Mouse (Mus musculus): ENCODE measurements at regions not wholly inside any gene's neighbourhood (a gene's known extent, or its start where the extent isn't known, plus 50 kb on each side); places are given as distances from the start of the nearest gene placed in this dataset.
"Not testable (repeated sequence)": the region's sequence is repeated elsewhere in the genome, so short reads cannot be mapped to it uniquely, and the experiment has no call there.

DNA sequence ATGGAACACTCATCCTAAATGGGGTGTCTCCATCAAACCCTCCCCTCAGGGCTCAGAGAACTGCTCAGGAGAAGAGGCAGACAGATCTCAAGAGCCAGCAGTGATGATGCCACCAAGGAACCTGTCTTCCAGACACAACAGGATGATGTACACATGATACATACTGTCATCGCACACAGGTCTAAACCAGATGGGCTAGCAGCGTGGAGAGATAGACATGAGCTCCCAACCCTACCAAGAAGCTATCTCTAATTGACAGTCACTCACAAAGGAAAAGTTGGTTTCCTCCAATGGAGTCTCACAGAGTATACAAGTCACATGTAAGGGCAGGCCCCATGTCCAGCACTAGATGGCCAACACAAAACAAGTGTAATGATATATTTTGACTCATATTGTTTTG lies 139.9 kb downstream of the Cdca7 start:
- DNase-seq (ENCODE audit: low read depth, low spot score): no peak

DNA sequence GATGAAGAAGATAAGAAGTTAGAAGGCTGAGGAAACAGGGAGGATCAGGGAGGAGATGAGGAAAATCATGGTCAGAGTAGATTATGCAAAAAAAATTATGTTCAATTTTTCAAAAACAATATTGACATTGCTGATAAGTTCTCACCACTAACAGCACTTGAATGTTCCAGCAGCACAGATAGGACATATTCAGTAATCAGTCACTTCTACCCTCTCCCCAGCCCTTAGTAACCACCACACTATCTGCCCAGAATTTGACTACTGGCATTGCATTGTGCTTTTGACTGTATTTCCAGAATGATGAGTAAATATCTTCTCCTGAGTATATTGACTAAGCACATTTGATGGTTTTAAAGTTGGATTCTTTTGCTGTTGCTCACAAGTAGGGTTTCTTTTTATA lies 140.5 kb downstream of the Cdca7 start:
- DNase-seq (ENCODE audit: low read depth, low spot score): no peak

- DNase-seq (ENCODE audit: low read depth, low spot score): no peak
Measured at GRCm38 (mm10) chr2:72619446-72619845, 143.5 kb downstream of the Cdca7 start.

DNA sequence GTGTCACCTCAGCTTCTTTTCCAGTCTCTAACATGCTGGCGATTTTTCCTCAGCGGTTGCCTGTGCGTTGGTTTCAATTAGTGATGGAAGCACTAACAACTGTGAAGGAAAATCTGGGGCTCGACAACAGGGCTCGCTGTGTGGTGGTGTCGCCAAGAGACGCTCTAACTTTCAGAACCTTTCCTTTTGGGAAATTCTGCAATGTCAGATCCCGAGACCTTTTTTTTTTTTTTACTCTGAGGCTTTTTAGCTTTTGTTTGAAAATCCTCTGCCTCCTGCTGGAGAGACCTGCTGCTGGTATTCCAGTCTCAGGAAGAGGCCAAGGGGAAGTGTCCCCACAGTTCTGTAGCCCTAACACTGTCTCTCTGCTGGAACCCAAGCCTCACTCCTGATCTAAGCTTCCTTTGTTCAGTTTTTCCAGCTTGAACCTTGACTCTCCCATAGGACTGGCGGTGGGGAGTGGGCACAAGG lies 144.3 kb downstream of the Cdca7 start:
- DNase-seq (ENCODE audit: low read depth, low spot score): no peak

- DNase-seq (ENCODE audit: low read depth, low spot score): no peak
Measured at GRCm38 (mm10) chr2:72627915-72628314, 152.0 kb downstream of the Cdca7 start.

DNA sequence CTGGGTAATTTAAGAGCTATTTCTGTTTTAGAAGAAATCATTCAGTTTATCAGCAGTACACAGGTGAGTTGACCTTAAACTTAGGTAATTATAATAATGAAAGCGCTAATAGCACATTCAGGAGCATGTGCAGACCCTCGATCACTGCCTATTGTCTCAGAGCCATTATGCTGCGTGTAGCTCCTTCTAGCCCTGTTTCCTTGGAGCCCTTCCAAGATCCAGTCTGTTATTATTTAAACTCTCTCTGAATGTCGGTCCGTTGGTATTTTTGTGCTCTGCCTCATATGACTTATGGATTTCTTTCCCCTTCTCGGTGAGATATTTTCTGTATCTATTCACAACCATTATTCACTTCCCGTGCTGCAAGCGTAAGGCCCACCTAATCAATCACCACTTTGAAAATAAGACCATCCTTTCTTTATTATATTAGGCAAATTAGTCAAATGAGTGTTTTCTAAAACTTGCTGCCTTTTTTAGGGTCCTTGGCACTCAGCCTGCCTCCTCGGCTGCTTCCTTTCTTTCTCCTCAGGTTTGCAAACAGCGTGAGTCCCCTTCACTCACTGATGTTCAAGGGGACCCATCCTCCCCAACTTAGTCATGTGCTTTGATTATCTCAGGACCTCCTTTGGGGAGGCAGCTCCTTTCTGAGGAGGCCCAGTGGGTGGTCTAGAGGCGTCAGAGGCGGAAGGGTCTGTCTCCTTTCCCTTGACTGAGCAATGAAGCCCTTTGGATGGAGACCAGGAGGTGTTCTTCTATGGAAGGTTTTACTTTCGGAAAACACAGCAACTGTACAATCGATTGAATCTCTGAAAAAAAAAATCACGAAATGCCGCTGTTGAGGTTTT lies 152.9 kb downstream of the Cdca7 start:
- DNase-seq (ENCODE audit: low read depth, low spot score): no peak

GRCm38 (mm10) chr2:72629691-72630461 lies 153.9 kb downstream of the Cdca7 start:
- no peak for DNase-seq (ENCODE audit: low read depth, low spot score)

GRCm38 (mm10) chr2:72637881-72638620 lies 162.1 kb downstream of the Cdca7 start:
- no peak for DNase-seq (ENCODE audit: low read depth, low spot score)

- no peak for DNase-seq (ENCODE audit: low read depth, low spot score)
Measured at GRCm38 (mm10) chr2:72639022-72639421, 163.1 kb downstream of the Cdca7 start.

GRCm38 (mm10) chr2:72641228-72641627 lies 165.3 kb downstream of the Cdca7 start:
- no peak for DNase-seq (ENCODE audit: low read depth, low spot score)

- DNase-seq (ENCODE audit: low read depth, low spot score): no peak
Measured at GRCm38 (mm10) chr2:72644151-72644843, 168.3 kb downstream of the Cdca7 start.

DNA sequence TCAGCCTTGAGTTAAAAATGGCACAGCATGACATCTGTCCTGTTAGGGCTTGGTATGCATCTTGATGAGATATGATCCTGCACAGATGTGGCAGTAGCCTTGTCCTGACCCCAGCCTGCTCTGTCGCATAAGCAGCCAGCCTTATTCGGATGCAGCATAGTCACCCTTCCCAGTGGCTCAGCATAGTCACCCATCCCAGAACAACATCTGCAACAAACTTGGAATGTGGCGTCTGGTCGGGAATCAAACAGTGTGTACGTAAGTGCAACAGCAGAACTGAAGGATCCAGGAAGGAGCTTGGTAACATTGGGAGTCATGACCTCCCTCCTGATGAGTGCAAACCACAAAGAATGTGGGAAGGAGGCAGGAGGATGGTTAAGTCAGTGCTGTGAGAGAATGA lies 171.7 kb downstream of the Cdca7 start:
- DNase-seq (ENCODE audit: low read depth, low spot score): no peak

DNA sequence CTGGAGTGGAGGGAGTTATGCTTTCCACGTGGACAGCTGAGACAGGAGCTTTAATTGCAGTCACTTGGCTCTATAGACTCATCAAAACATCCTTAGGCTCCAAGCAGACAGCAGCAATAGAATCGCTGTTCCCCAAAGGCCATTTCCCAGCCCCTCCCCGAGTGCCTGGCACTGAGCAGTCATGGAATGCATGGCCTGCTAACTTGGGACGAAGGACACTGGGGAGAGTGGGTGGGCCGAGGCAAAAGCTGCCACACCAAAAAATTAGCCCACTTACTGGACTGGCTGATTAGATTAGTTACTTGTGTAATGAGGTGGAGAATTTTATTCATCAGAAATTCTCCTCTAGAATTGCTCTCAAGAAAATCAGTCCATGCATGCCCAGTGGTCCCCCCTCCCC lies 172.3 kb downstream of the Cdca7 start:
- DNase-seq (ENCODE audit: low read depth, low spot score): no peak

GRCm38 (mm10) chr2:72655864-72656263 lies 179.9 kb downstream of the Cdca7 start:
- DNase-seq (ENCODE audit: low read depth, low spot score): no peak

GRCm38 (mm10) chr2:72657101-72657920 lies 181.4 kb downstream of the Cdca7 start:
- DNase-seq (ENCODE audit: low read depth, low spot score): no peak

- no peak for DNase-seq (ENCODE audit: low read depth, low spot score)
Measured at GRCm38 (mm10) chr2:72662396-72662795, 186.4 kb downstream of the Cdca7 start.

DNA sequence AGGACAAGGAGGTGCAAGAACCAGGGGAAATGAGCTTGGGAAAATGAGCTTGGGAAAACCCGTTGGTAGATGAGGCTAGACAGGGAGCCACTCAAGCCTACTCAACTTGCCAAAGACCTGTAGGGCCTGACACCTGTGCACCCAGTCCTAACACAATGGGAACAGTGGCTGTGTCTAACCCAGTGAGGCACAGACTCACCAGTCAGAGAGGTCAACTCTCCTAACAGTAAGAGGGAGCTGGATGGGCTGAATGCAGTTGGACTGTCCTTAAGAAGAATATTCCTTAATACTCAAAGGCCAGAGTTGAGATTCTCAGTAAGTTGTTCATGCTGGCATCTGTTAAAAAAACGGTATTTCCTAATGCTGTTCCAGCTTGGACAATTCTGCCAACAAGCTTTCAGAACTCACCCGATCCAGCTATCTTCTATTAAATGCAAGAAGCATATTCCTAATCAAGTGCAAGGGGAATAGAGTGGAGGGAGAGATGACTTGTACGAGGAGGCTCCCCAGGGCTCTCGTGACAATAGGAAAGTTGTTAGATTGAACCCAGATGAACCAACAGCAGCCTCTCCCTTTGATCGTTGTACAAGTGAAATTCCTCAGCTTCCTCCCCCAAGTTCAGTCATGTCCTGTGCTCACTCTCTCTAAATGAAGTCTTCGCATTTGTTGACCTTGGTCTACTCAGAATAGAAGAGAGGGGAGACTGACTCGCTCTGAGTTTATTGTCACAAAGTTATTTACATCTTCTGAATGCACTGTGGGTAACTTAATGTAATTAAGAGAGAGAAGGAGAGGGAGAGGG lies 187.2 kb downstream of the Cdca7 start:
- DNase-seq (ENCODE audit: low read depth, low spot score): no peak

- not testable (repeated sequence) for DNase-seq (ENCODE audit: low read depth, low spot score)
Measured at GRCm38 (mm10) chr2:72667396-72667795, 191.4 kb downstream of the Cdca7 start.
